In the genomic region with DNA sequence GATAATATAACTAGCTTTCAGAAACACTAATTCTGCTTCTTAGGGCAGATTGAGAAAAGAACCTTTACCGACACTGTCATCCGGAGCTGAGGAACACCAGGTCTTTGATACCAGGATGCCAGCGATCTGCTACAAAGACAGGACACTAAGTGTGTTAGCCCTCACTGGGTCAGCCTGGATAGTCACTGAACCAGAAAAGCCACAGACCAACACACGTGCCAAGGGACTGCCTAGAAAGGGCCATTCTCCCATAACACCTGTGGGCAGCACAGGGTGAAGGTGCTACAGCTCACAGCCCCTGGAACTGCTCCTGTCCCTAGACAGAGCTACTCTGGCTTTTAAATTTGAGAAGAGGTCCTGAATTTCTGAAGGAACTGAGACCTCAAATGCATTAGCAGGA, we compare ENCODE assay signal across 19 mouse cellular contexts. TPM values are rescaled to one million over a fixed set of nuclear protein-coding genes. Genes with fewer than 3 reads are reported as not detected.
DNase-seq lines count a peak whose midpoint lies in the region; ATAC-seq and TF ChIP-seq lines count a peak whose summit lies in the region.
"Had no signal": no experiment of that assay in that cellular context is flagged by ENCODE, and none has a peak within 500 bp of the region (broad histone marks: within the 10 kb centered on the region; RNA-seq: fewer than 3 reads in every experiment).

No protein-coding gene starts in this region.

- TF ChIP-seq POLR2A in kidney, adult 2 months (IDR thresholded peaks at IDR 0.05; ENCODE audit: low read depth, low read length) = no peak

- H3K36me3 ChIP-seq in forebrain, embryonic 12.5 days (replicated peaks) = no peaks in the 10 kb centered on the region
- no peaks in the 10 kb centered on the region for H3K36me3 ChIP-seq in forebrain, postnatal 0 days (ENCODE audit: insufficient read depth)
- no peaks in the 10 kb centered on the region for H3K36me3 ChIP-seq in kidney, adult 2 months (ENCODE audit: control insufficient read depth, insufficient read depth, low read length)
- H3K36me3 ChIP-seq in kidney, embryonic 15.5 days = no peaks in the 10 kb centered on the region
- H3K36me3 ChIP-seq in midbrain, embryonic 15.5 days (replicated peaks) = no peaks in the 10 kb centered on the region
- H3K36me3 ChIP-seq: heart, embryonic 15.5 days; hindbrain, embryonic 13.5 days; neural tube, embryonic 15.5 days had no signal

- H3K27ac ChIP-seq in forebrain, embryonic 12.5 days = 0 out of 2 replicates have a peak overlapping the region, but pooled peaks have one; percentile 38
- H3K27ac ChIP-seq in forebrain, postnatal 0 days (ENCODE audit: low read depth, low read length) = no peak overlapping the region
- no peak overlapping the region for H3K27ac ChIP-seq in kidney, adult 2 months (ENCODE audit: insufficient read depth, low read depth, low read length)
- H3K27ac ChIP-seq in kidney, embryonic 15.5 days = no peak overlapping the region
- H3K27ac ChIP-seq in midbrain, embryonic 15.5 days = no peak overlapping the region
- H3K27ac ChIP-seq: embryonic facial prominence, embryonic 10.5 days; heart, embryonic 15.5 days; hindbrain, embryonic 13.5 days; limb, embryonic 15.5 days; macrophage had no signal

- no peak for ATAC-seq in forebrain, embryonic 12.5 days (ENCODE audit: low FRiP score)
- ATAC-seq in forebrain, postnatal 0 days = no peak
- no peak for ATAC-seq in kidney, embryonic 15.5 days (replicated peaks; ENCODE audit: low FRiP score)
- ATAC-seq in erythroid progenitor cell, adult 5-6 weeks (replicated peaks; ENCODE audit: low FRiP score, poor library complexity, severe bottlenecking) = no peak
- ATAC-seq in midbrain, embryonic 15.5 days (replicated peaks) = no peak

- no peak for DNase-seq in forebrain, postnatal 0 days
- peak; percentile 88 for DNase-seq in kidney, adult 2 months
- peak; percentile 46 for DNase-seq in kidney, postnatal 14 days
- DNase-seq: adrenal gland, adult 2 months; cerebellum, adult 11 months; heart, postnatal 36 days; left cerebral cortex, postnatal 4 days; right cerebral cortex, adult 18-20 months; right cerebral cortex, postnatal 4 days had no signal

- H3K4me3 ChIP-seq in forebrain, embryonic 12.5 days (replicated peaks) = no peak overlapping the region
- no peak overlapping the region for H3K4me3 ChIP-seq in forebrain, postnatal 0 days (ENCODE audit: low read depth, low read length)
- no peak overlapping the region for H3K4me3 ChIP-seq in kidney, adult 2 months (ENCODE audit: insufficient read depth, low read depth, low read length)
- no peak overlapping the region for H3K4me3 ChIP-seq in kidney, embryonic 15.5 days (replicated peaks)
- H3K4me3 ChIP-seq in midbrain, embryonic 15.5 days = no peak overlapping the region
- H3K4me3 ChIP-seq: embryonic facial prominence, embryonic 10.5 days; heart, embryonic 15.5 days; hindbrain, embryonic 13.5 days; limb, embryonic 15.5 days; neural tube, embryonic 15.5 days had no signal

- H3K9me3 ChIP-seq in forebrain, embryonic 12.5 days = no peaks in the 10 kb centered on the region
- H3K9me3 ChIP-seq in forebrain, postnatal 0 days (ENCODE audit: low read length) = no peaks in the 10 kb centered on the region
- H3K9me3 ChIP-seq in kidney, embryonic 15.5 days (replicated peaks) = no peaks in the 10 kb centered on the region
- no peaks in the 10 kb centered on the region for H3K9me3 ChIP-seq in midbrain, embryonic 15.5 days
- H3K9me3 ChIP-seq: embryonic facial prominence, embryonic 10.5 days; heart, embryonic 15.5 days; hindbrain, embryonic 13.5 days; limb, embryonic 15.5 days; neural tube, embryonic 15.5 days had no signal

- no peak for TF ChIP-seq CTCF in forebrain, postnatal 0 days (IDR thresholded peaks at IDR 0.05; ENCODE audit: low read depth)
- no peak for TF ChIP-seq CTCF in kidney, adult 2 months (conservative IDR thresholded peaks at IDR 0.05; ENCODE audit: insufficient read depth, insufficient read length, low read depth, low read length)

- 64% methylated on average over 4 of the region's 4 CpGs for WGBS in forebrain, embryonic 12.5 days
- 56% methylated on average over 4 of the region's 4 CpGs for WGBS in forebrain, postnatal 0 days
- WGBS in kidney, adult 2 months = 47% methylated on average over 4 of the region's 4 CpGs
- WGBS in kidney, embryonic 15.5 days = 64% methylated on average over 4 of the region's 4 CpGs
- WGBS in midbrain, embryonic 15.5 days = 66% methylated on average over 4 of the region's 4 CpGs

- H3K9ac ChIP-seq in forebrain, embryonic 12.5 days = no peak overlapping the region
- no peak overlapping the region for H3K9ac ChIP-seq in forebrain, postnatal 0 days
- H3K9ac ChIP-seq in kidney, embryonic 15.5 days = no peak overlapping the region
- H3K9ac ChIP-seq in midbrain, embryonic 15.5 days = no peak overlapping the region
- H3K9ac ChIP-seq: heart, embryonic 15.5 days; hindbrain, embryonic 13.5 days; limb, embryonic 15.5 days; neural tube, embryonic 15.5 days had no signal

- no peak overlapping the region for H3K4me2 ChIP-seq in forebrain, embryonic 12.5 days
- H3K4me2 ChIP-seq in forebrain, postnatal 0 days (ENCODE audit: low read depth) = no peak overlapping the region
- no peak overlapping the region for H3K4me2 ChIP-seq in kidney, embryonic 15.5 days
- H3K4me2 ChIP-seq in midbrain, embryonic 15.5 days = no peak overlapping the region
- H3K4me2 ChIP-seq: heart, embryonic 15.5 days; hindbrain, embryonic 13.5 days; limb, embryonic 15.5 days; neural tube, embryonic 15.5 days had no signal

- H3K4me1 ChIP-seq in forebrain, embryonic 12.5 days = peaks cover 71% of the 10 kb centered on the region
- H3K4me1 ChIP-seq in forebrain, postnatal 0 days (ENCODE audit: insufficient read depth) = no peaks in the 10 kb centered on the region
- peaks cover 51% of the 10 kb centered on the region for H3K4me1 ChIP-seq in kidney, adult 2 months (ENCODE audit: control insufficient read depth, insufficient read depth, low read length)
- H3K4me1 ChIP-seq in kidney, embryonic 15.5 days = peaks cover 54% of the 10 kb centered on the region
- peaks cover 17% of the 10 kb centered on the region for H3K4me1 ChIP-seq in midbrain, embryonic 15.5 days

- no peaks in the 10 kb centered on the region for H3K27me3 ChIP-seq in forebrain, embryonic 12.5 days
- H3K27me3 ChIP-seq in forebrain, postnatal 0 days (ENCODE audit: insufficient read depth, low read length) = no peaks in the 10 kb centered on the region
- H3K27me3 ChIP-seq in kidney, adult 2 months (replicated peaks; ENCODE audit: control insufficient read depth, insufficient read depth, low read length) = no peaks in the 10 kb centered on the region
- H3K27me3 ChIP-seq in kidney, embryonic 15.5 days = no peaks in the 10 kb centered on the region
- no peaks in the 10 kb centered on the region for H3K27me3 ChIP-seq in midbrain, embryonic 15.5 days (replicated peaks)
- H3K27me3 ChIP-seq: heart, embryonic 15.5 days; hindbrain, embryonic 13.5 days; limb, embryonic 15.5 days; neural tube, embryonic 15.5 days had no signal

RNA-seq across cellular contexts. Expression of gene Lrig1, which starts 32.8 kb away (rescaled TPM):
- 16.6 and 17.7 TPM in 2 replicates for polyA plus RNA-seq in forebrain, embryonic 12.5 days (2016; fragmentation: Nextera tagmentation; extraction: Ambion mirVana)
- 36.9 and 53.3 TPM in 2 replicates for total RNA-seq in forebrain, postnatal 0 days (2014; rRNA removed)
- polyA plus RNA-seq in forebrain, postnatal 0 days (2015; fragmentation: Nextera tagmentation; extraction: Ambion mirVana) = 9.0 and 10.7 TPM in 2 replicates
- 12.1 and 14.1 TPM in 2 replicates for polyA plus RNA-seq in kidney, adult 2 months (2012; rRNA removed)
- 7.3 and 8.1 TPM in 2 replicates for polyA plus RNA-seq in kidney, embryonic 15.5 days (2015; fragmentation: Nextera tagmentation; extraction: Ambion mirVana)
- 7.9 and 11.7 TPM in 2 replicates for total RNA-seq in erythroid progenitor cell, adult 5-6 weeks (2015; ENCODE audit: low replicate concordance)
- total RNA-seq in erythroid progenitor cell, adult 5-6 weeks (2017; ENCODE audit: low replicate concordance) = 4.1 and 5.7 TPM in 2 replicates
- 16.0 and 18.7 TPM in 2 replicates for polyA plus RNA-seq in midbrain, embryonic 15.5 days (2015; fragmentation: Nextera tagmentation; extraction: Ambion mirVana)
